Mouse (Mus musculus): Measurements from ENCODE around the gene Smarcd2. TPM values are rescaled to one million over a fixed set of nuclear protein-coding genes. Genes with fewer than 3 reads are reported as not detected.

Gene Smarcd2
- polyA plus RNA-seq, 1 experiment from 2014 or later = 75.1 TPM

GRCm38 (mm10) chr11:106305348-106306064, 32.7 kb upstream of the Smarcd2 start:
- 75% methylated on average over 10 of the region's 10 CpGs for WGBS
- Histone ChIP-seq H3K27me3 (no peaks in the 10 kb centered on the region), H3K27ac (no peak overlapping the region), H3K9ac (no peak overlapping the region), H3K4me1 (no peaks in the 10 kb centered on the region), H3K9me3 (no peaks in the 10 kb centered on the region), H3K4me2 (replicated peaks) (no peak overlapping the region), H3K4me3 (no peak overlapping the region), H3K36me3 (no peaks in the 10 kb centered on the region)
- ATAC-seq (ENCODE audit: insufficient number of reproducible peaks, insufficient read depth, low FRiP score, low TSS enrichment) = no peak

GRCm38 (mm10) chr11:106302634-106303033, 29.9 kb upstream of the Smarcd2 start:
- Histone ChIP-seq H3K4me3 (no peak overlapping the region), H3K36me3 (no peaks in the 10 kb centered on the region), H3K4me2 (replicated peaks) (no peak overlapping the region), H3K9me3 (no peaks in the 10 kb centered on the region), H3K9ac (no peak overlapping the region), H3K27ac (no peak overlapping the region), H3K4me1 (no peaks in the 10 kb centered on the region), H3K27me3 (no peaks in the 10 kb centered on the region)
- ATAC-seq (ENCODE audit: insufficient number of reproducible peaks, insufficient read depth, low FRiP score, low TSS enrichment) = no peak
- WGBS = 17% methylated on average over 2 of the region's 2 CpGs

GRCm38 (mm10) chr11:106301765-106302164, 29.0 kb upstream of the Smarcd2 start, which contains the start of gene Gh:
Gh (minus strand) TSS chr11:106301865.
- no peaks in the 10 kb centered on the region for H3K4me1 ChIP-seq
- WGBS = 83% methylated on average over 9 of the region's 9 CpGs
- no peak within 1 kb of the TSS for H3K27ac ChIP-seq
- no peak within 1 kb of the TSS; the same call in 1 of the 2 replicates for H3K9ac ChIP-seq
- no peaks in the 10 kb centered on the region for H3K27me3 ChIP-seq
- H3K36me3 ChIP-seq = no peaks in the 10 kb centered on the region
- no peak for ATAC-seq (ENCODE audit: insufficient number of reproducible peaks, insufficient read depth, low FRiP score, low TSS enrichment)
- no peak within 1 kb of the TSS for H3K4me3 ChIP-seq
- H3K9me3 ChIP-seq = no peaks in the 10 kb centered on the region
- H3K4me2 ChIP-seq (replicated peaks) = no peak within 1 kb of the TSS

GRCm38 (mm10) chr11:106291861-106292260, 19.1 kb upstream of the Smarcd2 start:
- WGBS = 85% methylated on average over 2 of the region's 2 CpGs
- Histone ChIP-seq H3K9me3 (no peaks in the 10 kb centered on the region), H3K27me3 (no peaks in the 10 kb centered on the region), H3K9ac (no peak overlapping the region), H3K27ac (no peak overlapping the region), H3K4me3 (no peak overlapping the region), H3K36me3 (no peaks in the 10 kb centered on the region), H3K4me2 (replicated peaks) (no peak overlapping the region), H3K4me1 (0 out of 2 replicates have a peak, but pooled peaks cover 2% of the 10 kb centered on the region)
- no peak for ATAC-seq (ENCODE audit: insufficient number of reproducible peaks, insufficient read depth, low FRiP score, low TSS enrichment)

GRCm38 (mm10) chr11:106290376-106290775, 17.6 kb upstream of the Smarcd2 start:
- H3K36me3 ChIP-seq = no peaks in the 10 kb centered on the region
- H3K4me3 ChIP-seq = no peak overlapping the region
- H3K9ac ChIP-seq = no peak overlapping the region
- WGBS = 89% methylated on average over 5 of the region's 5 CpGs
- H3K27me3 ChIP-seq = no peaks in the 10 kb centered on the region
- H3K4me2 ChIP-seq (replicated peaks) = no peak overlapping the region
- no peak overlapping the region for H3K27ac ChIP-seq
- no peaks in the 10 kb centered on the region for H3K9me3 ChIP-seq
- 0 out of 2 replicates have a peak, but pooled peaks cover 2% of the 10 kb centered on the region for H3K4me1 ChIP-seq
- no peak for ATAC-seq (ENCODE audit: insufficient number of reproducible peaks, insufficient read depth, low FRiP score, low TSS enrichment)

GRCm38 (mm10) chr11:106289369-106289768, 16.6 kb upstream of the Smarcd2 start:
- WGBS = 69% methylated on average over 8 of the region's 8 CpGs
- H3K9me3 ChIP-seq = no peaks in the 10 kb centered on the region
- H3K27me3 ChIP-seq = no peaks in the 10 kb centered on the region
- no peak for ATAC-seq (ENCODE audit: insufficient number of reproducible peaks, insufficient read depth, low FRiP score, low TSS enrichment)
- no peak overlapping the region for H3K4me2 ChIP-seq (replicated peaks)
- H3K27ac ChIP-seq = no peak overlapping the region
- H3K36me3 ChIP-seq = no peaks in the 10 kb centered on the region
- H3K4me3 ChIP-seq = no peak overlapping the region
- H3K4me1 ChIP-seq = 0 out of 2 replicates have a peak, but pooled peaks cover 2% of the 10 kb centered on the region
- H3K9ac ChIP-seq = no peak overlapping the region

- no peak overlapping the region for H3K4me2 ChIP-seq (replicated peaks)
- H3K36me3 ChIP-seq = no peaks in the 10 kb centered on the region
- no peak overlapping the region for H3K9ac ChIP-seq
- 60% methylated on average over 11 of the region's 11 CpGs for WGBS
- no peaks in the 10 kb centered on the region for H3K9me3 ChIP-seq
- 0 out of 2 replicates have a peak, but pooled peaks cover 2% of the 10 kb centered on the region for H3K4me1 ChIP-seq
- no peaks in the 10 kb centered on the region for H3K27me3 ChIP-seq
- ATAC-seq (ENCODE audit: insufficient number of reproducible peaks, insufficient read depth, low FRiP score, low TSS enrichment) = no peak
- H3K27ac ChIP-seq = no peak overlapping the region
- no peak overlapping the region for H3K4me3 ChIP-seq
These were observed 14.2 kb upstream of the Smarcd2 start for GRCm38 (mm10) chr11:106286987-106287386.

GRCm38 (mm10) chr11:106286206-106286605, 13.4 kb upstream of the Smarcd2 start:
- Histone ChIP-seq H3K4me2 (replicated peaks) (no peak overlapping the region), H3K9ac (no peak overlapping the region), H3K4me1 (0 out of 2 replicates have a peak, but pooled peaks cover 2% of the 10 kb centered on the region), H3K36me3 (no peaks in the 10 kb centered on the region), H3K9me3 (no peaks in the 10 kb centered on the region), H3K27me3 (no peaks in the 10 kb centered on the region), H3K4me3 (no peak overlapping the region), H3K27ac (no peak overlapping the region)
- WGBS = 86% methylated on average over 7 of the region's 7 CpGs
- ATAC-seq (ENCODE audit: insufficient number of reproducible peaks, insufficient read depth, low FRiP score, low TSS enrichment) = no peak

GRCm38 (mm10) chr11:106284126-106284525, 11.4 kb upstream of the Smarcd2 start:
- Histone ChIP-seq H3K27me3 (no peaks in the 10 kb centered on the region), H3K36me3 (no peaks in the 10 kb centered on the region), H3K9ac (no peak overlapping the region), H3K27ac (no peak overlapping the region), H3K4me1 (0 out of 2 replicates have a peak, but pooled peaks cover 2% of the 10 kb centered on the region), H3K9me3 (no peaks in the 10 kb centered on the region), H3K4me3 (no peak overlapping the region), H3K4me2 (replicated peaks) (no peak overlapping the region)
- no peak for ATAC-seq (ENCODE audit: insufficient number of reproducible peaks, insufficient read depth, low FRiP score, low TSS enrichment)
- WGBS = 76% methylated on average over 8 of the region's 8 CpGs

GRCm38 (mm10) chr11:106283371-106283770, 10.6 kb upstream of the Smarcd2 start:
- ATAC-seq (ENCODE audit: insufficient number of reproducible peaks, insufficient read depth, low FRiP score, low TSS enrichment) = no peak
- Histone ChIP-seq H3K4me2 (replicated peaks) (no peak overlapping the region), H3K9me3 (no peaks in the 10 kb centered on the region), H3K4me3 (no peak overlapping the region), H3K27me3 (no peaks in the 10 kb centered on the region), H3K9ac (no peak overlapping the region), H3K27ac (no peak overlapping the region), H3K36me3 (no peaks in the 10 kb centered on the region), H3K4me1 (0 out of 2 replicates have a peak, but pooled peaks cover 2% of the 10 kb centered on the region)
- 78% methylated on average over 4 of the region's 4 CpGs for WGBS

GRCm38 (mm10) chr11:106282452-106282851, 9.7 kb upstream of the Smarcd2 start:
- 85% methylated on average over 6 of the region's 6 CpGs for WGBS
- no peak overlapping the region for H3K27ac ChIP-seq
- H3K9ac ChIP-seq = no peak overlapping the region
- H3K9me3 ChIP-seq = no peaks in the 10 kb centered on the region
- H3K4me3 ChIP-seq = no peak overlapping the region
- H3K4me2 ChIP-seq (replicated peaks) = no peak overlapping the region
- H3K27me3 ChIP-seq = no peaks in the 10 kb centered on the region
- no peaks in the 10 kb centered on the region for H3K36me3 ChIP-seq
- H3K4me1 ChIP-seq = 0 out of 2 replicates have a peak, but pooled peaks cover 2% of the 10 kb centered on the region
- ATAC-seq (ENCODE audit: insufficient number of reproducible peaks, insufficient read depth, low FRiP score, low TSS enrichment) = no peak

GRCm38 (mm10) chr11:106276454-106276853, 3.7 kb upstream of the Smarcd2 start, which contains the start of gene Tcam1:
Tcam1 (plus strand) TSS chr11:106276672.
- Histone ChIP-seq H3K27ac (no peak within 1 kb of the TSS), H3K4me1 (peaks cover 20% of the 10 kb centered on the region), H3K9me3 (no peaks in the 10 kb centered on the region), H3K36me3 (no peaks in the 10 kb centered on the region), H3K4me3 (peak within 1 kb of the TSS; percentile 23), H3K9ac (no peak within 1 kb of the TSS), H3K4me2 (replicated peaks) (peak within 1 kb of the TSS; percentile 45), H3K27me3 (no peaks in the 10 kb centered on the region)
- no peak for ATAC-seq (ENCODE audit: insufficient number of reproducible peaks, insufficient read depth, low FRiP score, low TSS enrichment)
- 7% methylated on average over 25 of the region's 25 CpGs for WGBS
